Mouse (Mus musculus) limb, embryonic 13.5 days (tissue): ENCODE measurements around the gene Tspan2. TPM values are rescaled to one million over a fixed set of nuclear protein-coding genes. Genes with fewer than 3 reads are reported as not detected.

Experiments used
- ATAC-seq: fragments of 200-750 bp; cut with Nextera tagmentation; 2 replicates; pipeline ENCODE4 v1.8.0; 2017; ENCODE audit warnings: low read depth, moderate number of reproducible peaks, moderate TSS enrichment; ENCODE audit not compliant: low FRiP score
- H3K27ac ChIP-seq: fragments of 300-500 bp; sonication (generic); 2 replicates; pipeline ENCODE4 v1.5.1; 2015; ENCODE audit warnings: inconsistent platforms, mild to moderate bottlenecking, moderate library complexity
- H3K27me3 ChIP-seq: fragments of 300-500 bp; sonication (generic); 2 replicates; pipeline ENCODE4 v1.6.1; 2015; ENCODE audit warnings: mild to moderate bottlenecking, inconsistent platforms
- H3K36me3 ChIP-seq: fragments of 300-500 bp; sonication (generic); 2 replicates; pipeline ENCODE4 v1.6.1; 2015; ENCODE audit warnings: inconsistent platforms, mild to moderate bottlenecking, moderate library complexity
- H3K4me1 ChIP-seq: fragments of 300-500 bp; sonication (generic); 2 replicates; pipeline ENCODE4 v1.6.1; 2015; ENCODE audit warnings: inconsistent platforms
- H3K4me2 ChIP-seq: fragments of 300-500 bp; sonication (generic); replicated peaks from 2 replicates; pipeline ENCODE4 v1.6.1; 2015; ENCODE audit warnings: inconsistent platforms, mild to moderate bottlenecking, moderate library complexity
- H3K4me3 ChIP-seq: fragments of 300-500 bp; sonication (generic); 2 replicates; pipeline ENCODE4 v1.5.1; 2015; ENCODE audit warnings: moderate library complexity, mild to moderate bottlenecking, inconsistent platforms
- H3K9ac ChIP-seq: fragments of 300-500 bp; sonication (generic); 2 replicates; pipeline ENCODE4 v1.6.1; 2015; ENCODE audit warnings: mild to moderate bottlenecking, inconsistent platforms
- H3K9me3 ChIP-seq: fragments of 300-500 bp; sonication (generic); 2 replicates; pipeline ENCODE4 v1.6.1; 2016; ENCODE audit warnings: inconsistent platforms
- WGBS: fragments of 180-500 bp; shearing (Covaris S2); methylation state at CpG from one replicate; pipeline ENCODE4 v1.1.7; 2015; 5-methylcytosine and 5-hydroxymethylcytosine counted together
- polyA plus RNA-seq: library from polyadenylated mRNA; unstranded; fragments of >200 nt; fragmentation: Nextera tagmentation; extraction: Ambion mirVana; gene quantifications from 2 replicates; pipeline ENCODE4 v1.2.1, GENCODE M21; 2015

Gene Tspan2
- polyA plus RNA-seq, 1 experiment from 2014 or later = 5.1 TPM

GRCm38 (mm10) chr3:102752053-102752452, 17.7 kb downstream of the Tspan2 start:
- H3K4me1 ChIP-seq = peaks cover 14% of the 10 kb centered on the region
- no peaks in the 10 kb centered on the region for H3K9me3 ChIP-seq
- no peak overlapping the region for H3K9ac ChIP-seq
- no peak overlapping the region for H3K4me2 ChIP-seq
- no peak overlapping the region for H3K27ac ChIP-seq
- no peak overlapping the region for H3K4me3 ChIP-seq
- 96% methylated on average over 4 of the region's 4 CpGs for WGBS
- ATAC-seq = no peak
- H3K36me3 ChIP-seq = peaks cover 7% of the 10 kb centered on the region; the same call in 1 of the 2 replicates
- H3K27me3 ChIP-seq = no peaks in the 10 kb centered on the region

GRCm38 (mm10) chr3:102752457-102752856, 18.1 kb downstream of the Tspan2 start:
- H3K9ac ChIP-seq = no peak overlapping the region
- no peak overlapping the region for H3K27ac ChIP-seq
- ATAC-seq = no peak
- H3K27me3 ChIP-seq = no peaks in the 10 kb centered on the region
- H3K36me3 ChIP-seq = peaks cover 7% of the 10 kb centered on the region; the same call in 1 of the 2 replicates
- peaks cover 14% of the 10 kb centered on the region for H3K4me1 ChIP-seq
- no peaks in the 10 kb centered on the region for H3K9me3 ChIP-seq
- H3K4me2 ChIP-seq = no peak overlapping the region
- 71% methylated on average over 5 of the region's 5 CpGs for WGBS
- no peak overlapping the region for H3K4me3 ChIP-seq

- H3K27ac ChIP-seq = no peak overlapping the region
- H3K4me2 ChIP-seq = no peak overlapping the region
- WGBS = 55% methylated on average over 1 of the region's 1 CpGs
- no peak overlapping the region for H3K9ac ChIP-seq
- peaks cover 14% of the 10 kb centered on the region for H3K4me1 ChIP-seq
- no peak overlapping the region for H3K4me3 ChIP-seq
- no peaks in the 10 kb centered on the region for H3K27me3 ChIP-seq
- peaks cover 23% of the 10 kb centered on the region for H3K36me3 ChIP-seq
- no peak for ATAC-seq
- no peaks in the 10 kb centered on the region for H3K9me3 ChIP-seq
Measured at GRCm38 (mm10) chr3:102755801-102756200, 21.5 kb downstream of the Tspan2 start.

GRCm38 (mm10) chr3:102757019-102757418, 22.7 kb downstream of the Tspan2 start:
- no peaks in the 10 kb centered on the region for H3K9me3 ChIP-seq
- H3K9ac ChIP-seq = no peak overlapping the region
- no peak overlapping the region for H3K27ac ChIP-seq
- no peak for ATAC-seq
- no peak overlapping the region for H3K4me3 ChIP-seq
- no peaks in the 10 kb centered on the region for H3K27me3 ChIP-seq
- H3K4me2 ChIP-seq = no peak overlapping the region
- WGBS = 85% methylated on average over 6 of the region's 6 CpGs
- H3K4me1 ChIP-seq = peaks cover 13% of the 10 kb centered on the region
- H3K36me3 ChIP-seq = peaks cover 30% of the 10 kb centered on the region

GRCm38 (mm10) chr3:102760236-102760635, 25.9 kb downstream of the Tspan2 start:
- Histone ChIP-seq H3K27me3 (no peaks in the 10 kb centered on the region), H3K4me3 (no peak overlapping the region), H3K4me2 (no peak overlapping the region), H3K9me3 (no peaks in the 10 kb centered on the region), H3K27ac (no peak overlapping the region), H3K9ac (no peak overlapping the region), H3K36me3 (peaks cover 30% of the 10 kb centered on the region), H3K4me1 (peaks cover 9% of the 10 kb centered on the region)
- no peak for ATAC-seq
- 57% methylated on average over 3 of the region's 3 CpGs for WGBS

GRCm38 (mm10) chr3:102762388-102762787, 28.1 kb downstream of the Tspan2 start:
- Histone ChIP-seq H3K27me3 (no peaks in the 10 kb centered on the region), H3K4me2 (no peak overlapping the region), H3K4me1 (peaks cover 9% of the 10 kb centered on the region), H3K27ac (no peak overlapping the region), H3K36me3 (peaks cover 42% of the 10 kb centered on the region), H3K9me3 (no peaks in the 10 kb centered on the region), H3K4me3 (no peak overlapping the region), H3K9ac (no peak overlapping the region)
- ATAC-seq = no peak
- 77% methylated on average over 3 of the region's 3 CpGs for WGBS

- peaks cover 9% of the 10 kb centered on the region for H3K4me1 ChIP-seq
Measured at GRCm38 (mm10) chr3:102763713-102764400, 29.5 kb downstream of the Tspan2 start.

GRCm38 (mm10) chr3:102764850-102765249, 30.5 kb downstream of the Tspan2 start:
- 70% methylated on average over 7 of the region's 7 CpGs for WGBS

More at GRCm38 (mm10) chr3:102763713-102764400, 29.5 kb downstream of the Tspan2 start:
- Histone ChIP-seq H3K9me3 (no peaks in the 10 kb centered on the region), H3K36me3 (peaks cover 46% of the 10 kb centered on the region), H3K27ac (no peak overlapping the region), H3K4me3 (no peak overlapping the region), H3K9ac (no peak overlapping the region), H3K4me2 (no peak overlapping the region), H3K27me3 (no peaks in the 10 kb centered on the region)
- ATAC-seq = no peak
- WGBS = 43% methylated on average over 10 of the region's 10 CpGs

GRCm38 (mm10) chr3:102773018-102773417, 38.7 kb downstream of the Tspan2 start:
- Histone ChIP-seq H3K27me3 (no peaks in the 10 kb centered on the region), H3K4me3 (no peak overlapping the region), H3K36me3 (no peaks in the 10 kb centered on the region), H3K9me3 (no peaks in the 10 kb centered on the region), H3K27ac (no peak overlapping the region), H3K9ac (no peak overlapping the region), H3K4me2 (no peak overlapping the region), H3K4me1 (peaks cover 9% of the 10 kb centered on the region)
- WGBS = 89% methylated on average over 4 of the region's 4 CpGs
- no peak for ATAC-seq

More at GRCm38 (mm10) chr3:102764850-102765249, 30.5 kb downstream of the Tspan2 start:
- Histone ChIP-seq H3K27ac (no peak overlapping the region), H3K4me1 (peaks cover 9% of the 10 kb centered on the region), H3K4me3 (no peak overlapping the region), H3K4me2 (no peak overlapping the region), H3K9ac (no peak overlapping the region), H3K9me3 (no peaks in the 10 kb centered on the region), H3K36me3 (peaks cover 36% of the 10 kb centered on the region), H3K27me3 (no peaks in the 10 kb centered on the region)
- no peak for ATAC-seq

- H3K4me2 ChIP-seq = no peak within 1 kb of the TSS
- no peaks in the 10 kb centered on the region for H3K27me3 ChIP-seq
- no peak for ATAC-seq
- no peak within 1 kb of the TSS for H3K4me3 ChIP-seq
- no peaks in the 10 kb centered on the region for H3K9me3 ChIP-seq
- H3K4me1 ChIP-seq = no peaks in the 10 kb centered on the region
- whole genome bisulfite sequencing = 80% methylated on average over 2 of the region's 2 CpGs
- H3K27ac ChIP-seq = no peak within 1 kb of the TSS
- no peaks in the 10 kb centered on the region for H3K36me3 ChIP-seq
- no peak within 1 kb of the TSS for H3K9ac ChIP-seq
Measured at GRCm38 (mm10) chr3:102782618-102783017, 48.3 kb downstream of the Tspan2 start, which contains the start of gene Tshb. Gene Tshb, minus strand, starts transcription at chr3:102782718.

- WGBS = 42% methylated on average over 4 of the region's 4 CpGs
Measured at GRCm38 (mm10) chr3:102787369-102787768, 53.0 kb downstream of the Tspan2 start.

GRCm38 (mm10) chr3:102803937-102804336, 69.6 kb downstream of the Tspan2 start:
- ATAC-seq = no peak

More at GRCm38 (mm10) chr3:102787369-102787768, 53.0 kb downstream of the Tspan2 start:
- Histone ChIP-seq H3K9ac (no peak overlapping the region), H3K4me2 (no peak overlapping the region), H3K36me3 (no peaks in the 10 kb centered on the region), H3K9me3 (no peaks in the 10 kb centered on the region), H3K4me3 (no peak overlapping the region), H3K27ac (no peak overlapping the region), H3K27me3 (0 out of 2 replicates have a peak, but pooled peaks cover 5% of the 10 kb centered on the region), H3K4me1 (no peaks in the 10 kb centered on the region)
- no peak for ATAC-seq

GRCm38 (mm10) chr3:102842386-102842785, 108.1 kb downstream of the Tspan2 start:
- Histone ChIP-seq H3K27me3 (no peaks in the 10 kb centered on the region), H3K4me2 (no peak overlapping the region), H3K36me3 (no peaks in the 10 kb centered on the region), H3K4me3 (no peak overlapping the region), H3K9ac (no peak overlapping the region), H3K4me1 (no peaks in the 10 kb centered on the region), H3K27ac (no peak overlapping the region), H3K9me3 (no peaks in the 10 kb centered on the region)
- WGBS = 49% methylated on average over 1 of the region's 1 CpGs
- ATAC-seq = no peak

More at GRCm38 (mm10) chr3:102803937-102804336, 69.6 kb downstream of the Tspan2 start:
- Histone ChIP-seq H3K27me3 (no peaks in the 10 kb centered on the region), H3K4me2 (no peak overlapping the region), H3K9me3 (no peaks in the 10 kb centered on the region), H3K4me3 (no peak overlapping the region), H3K27ac (no peak overlapping the region), H3K36me3 (no peaks in the 10 kb centered on the region), H3K4me1 (no peaks in the 10 kb centered on the region), H3K9ac (no peak overlapping the region)
- 3% methylated on average over 3 of the region's 3 CpGs for WGBS
